8 mouse cellular contexts compared by ENCODE assay signal in the genomic region with DNA sequence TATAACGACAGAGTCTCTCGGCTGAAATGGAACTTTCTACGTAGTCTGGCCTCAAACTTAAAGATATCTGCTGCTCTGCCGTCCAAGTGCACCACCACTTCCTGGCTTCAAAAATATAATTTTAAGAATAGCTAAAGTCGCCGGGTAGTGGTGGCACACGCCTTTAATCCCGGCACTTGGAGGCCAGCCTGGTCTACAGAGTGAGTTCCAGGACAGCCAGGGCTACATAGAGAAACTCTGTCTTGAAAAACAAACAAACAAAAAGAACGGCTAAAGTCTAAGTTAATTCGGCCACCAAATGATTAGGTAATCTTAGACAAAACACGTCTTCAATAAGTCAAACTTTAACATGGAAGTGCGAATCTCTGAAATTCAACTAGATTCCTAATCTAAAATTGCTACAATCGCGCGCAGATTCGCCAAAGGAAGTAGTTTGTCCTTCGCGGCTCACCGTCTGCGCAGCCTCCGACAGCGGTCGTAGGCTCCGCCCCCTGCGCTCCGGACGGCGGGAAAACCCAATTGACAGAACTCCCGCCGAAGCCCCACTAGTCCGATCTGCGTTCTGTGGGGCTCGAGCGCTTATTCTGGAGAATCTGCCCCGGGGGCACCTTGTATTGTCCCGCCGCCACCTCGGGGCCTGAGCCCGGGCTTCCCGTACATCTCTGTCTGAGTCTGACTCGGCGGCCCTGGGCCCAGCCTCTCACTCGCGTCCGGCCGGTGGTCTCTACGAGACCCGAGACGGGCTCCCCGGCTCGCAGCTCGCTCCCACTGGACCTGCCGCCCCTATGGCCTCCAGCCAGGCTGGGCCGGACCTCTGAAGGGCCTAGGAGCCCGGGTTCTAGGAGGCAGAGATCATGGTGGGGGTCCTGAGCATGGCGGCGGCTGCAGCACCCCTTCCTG. TPM values are rescaled to one million over a fixed set of nuclear protein-coding genes. Genes with fewer than 3 reads are reported as not detected.
DNase-seq lines count a peak whose midpoint lies in the region; ATAC-seq and TF ChIP-seq lines count a peak whose summit lies in the region.

Gene Atad5, plus strand, starts transcription at position 484 of the 900 bp plus-strand sequence.

- ATAC-seq in heart, embryonic 12.5 days (ENCODE audit: insufficient number of reproducible peaks, low FRiP score), result peak; percentile 85
- peak; percentile 65 for ATAC-seq in kidney, postnatal 0 days (replicated peaks; ENCODE audit: low FRiP score, low read depth)
- peak; percentile 74 for ATAC-seq in liver, embryonic 11.5 days (replicated peaks; ENCODE audit: low FRiP score)
- peak; percentile 78; the same call in 1 of the 2 replicates for ATAC-seq in stomach, embryonic 14.5 days (ENCODE audit: insufficient number of reproducible peaks, insufficient read depth, low FRiP score, low read depth)

- H3K79me3 ChIP-seq in C2C12 (ENCODE audit: low read depth), result peaks cover 41% of the 10 kb centered on the region

- H3ac ChIP-seq in C2C12 (ENCODE audit: control insufficient read depth, insufficient read length, low read depth), result peak within 1 kb of the TSS; percentile 84

- 3% methylated on average over 57 of the region's 57 CpGs for WGBS in heart, embryonic 12.5 days
- WGBS in kidney, postnatal 0 days, result 5% methylated on average over 57 of the region's 57 CpGs
- WGBS in liver, embryonic 11.5 days, result 4% methylated on average over 57 of the region's 57 CpGs
- WGBS in stomach, embryonic 14.5 days, result 5% methylated on average over 57 of the region's 57 CpGs

- TF ChIP-seq CTCF in C2C12 (IDR thresholded peaks at IDR 0.05; ENCODE audit: control insufficient read depth, insufficient read depth, insufficient read length), result no peak
- TF ChIP-seq CTCF in brain, embryonic 14.5 days (IDR thresholded peaks at IDR 0.05; ENCODE audit: borderline replicate concordance, extremely low read depth, insufficient read depth, insufficient read length), result no peak
- TF ChIP-seq CTCF in kidney, postnatal 0 days (IDR thresholded peaks at IDR 0.05; ENCODE audit: low read depth), result no peak

- H3K27me3 ChIP-seq in C2C12 (ENCODE audit: control insufficient read depth, insufficient read depth, insufficient read length), result no peaks in the 10 kb centered on the region
- H3K27me3 ChIP-seq in erythroblast, embryonic 14.5 days (ENCODE audit: control insufficient read depth), result no peaks in the 10 kb centered on the region
- H3K27me3 ChIP-seq in heart, embryonic 12.5 days (replicated peaks), result no peaks in the 10 kb centered on the region
- H3K27me3 ChIP-seq in kidney, postnatal 0 days (ENCODE audit: insufficient read depth, low read length), result no peaks in the 10 kb centered on the region
- H3K27me3 ChIP-seq in liver, embryonic 11.5 days (replicated peaks; ENCODE audit: control insufficient read depth, insufficient read depth, low read length), result no peaks in the 10 kb centered on the region
- H3K27me3 ChIP-seq in stomach, embryonic 14.5 days (ENCODE audit: control insufficient read depth, insufficient read depth, low read length), result no peaks in the 10 kb centered on the region

- no peaks in the 10 kb centered on the region for H3K9me3 ChIP-seq in erythroblast, embryonic 14.5 days (ENCODE audit: control insufficient read depth, low read length)
- H3K9me3 ChIP-seq in heart, embryonic 12.5 days (replicated peaks), result no peaks in the 10 kb centered on the region
- H3K9me3 ChIP-seq in kidney, postnatal 0 days (replicated peaks; ENCODE audit: low read length), result no peaks in the 10 kb centered on the region
- H3K9me3 ChIP-seq in liver, embryonic 11.5 days (ENCODE audit: control insufficient read depth, low read length), result no peaks in the 10 kb centered on the region
- no peaks in the 10 kb centered on the region for H3K9me3 ChIP-seq in stomach, embryonic 14.5 days (ENCODE audit: control insufficient read depth, low read depth, low read length)

- peaks cover 62% of the 10 kb centered on the region for H3K4me1 ChIP-seq in erythroblast, embryonic 14.5 days (ENCODE audit: control insufficient read depth)
- peaks cover 14% of the 10 kb centered on the region; the same call in 1 of the 2 replicates for H3K4me1 ChIP-seq in heart, embryonic 12.5 days (replicated peaks)
- no peaks in the 10 kb centered on the region for H3K4me1 ChIP-seq in kidney, postnatal 0 days (replicated peaks; ENCODE audit: insufficient read depth, low read length)
- H3K4me1 ChIP-seq in liver, embryonic 11.5 days (replicated peaks; ENCODE audit: control insufficient read depth, insufficient read depth, low read length), result peaks cover 10% of the 10 kb centered on the region
- peaks cover 9% of the 10 kb centered on the region; the same call in 1 of the 2 replicates for H3K4me1 ChIP-seq in stomach, embryonic 14.5 days (ENCODE audit: control insufficient read depth, insufficient read depth, low read length)

- peak within 1 kb of the TSS; percentile 12; the same call in 1 of the 2 replicates for H3K27ac ChIP-seq in heart, embryonic 12.5 days (ENCODE audit: poor library complexity, severe bottlenecking)
- H3K27ac ChIP-seq in kidney, postnatal 0 days, result peak within 1 kb of the TSS; percentile 36; the same call in 1 of the 2 replicates
- peak within 1 kb of the TSS; percentile 90 for H3K27ac ChIP-seq in liver, embryonic 11.5 days (ENCODE audit: low read depth, low read length)
- peak within 1 kb of the TSS; percentile 67; the same call in 1 of the 2 replicates for H3K27ac ChIP-seq in stomach, embryonic 14.5 days (ENCODE audit: low read length)

- peak within 1 kb of the TSS; percentile 91 for H3K9ac ChIP-seq in heart, embryonic 12.5 days
- H3K9ac ChIP-seq in kidney, postnatal 0 days (ENCODE audit: low read depth, low read length), result peak within 1 kb of the TSS; percentile 93
- H3K9ac ChIP-seq in liver, embryonic 11.5 days (ENCODE audit: low read depth, low read length), result peak within 1 kb of the TSS; percentile 100
- peak within 1 kb of the TSS; percentile 86 for H3K9ac ChIP-seq in stomach, embryonic 14.5 days (replicated peaks; ENCODE audit: low read depth, low read length)

- H3K79me2 ChIP-seq in C2C12 (ENCODE audit: control insufficient read depth, insufficient read depth), result peaks cover 50% of the 10 kb centered on the region

- H3K4me3 ChIP-seq in C2C12 (ENCODE audit: insufficient read depth, poor library complexity, severe bottlenecking), result peak within 1 kb of the TSS; percentile 98
- peak within 1 kb of the TSS; percentile 100 for H3K4me3 ChIP-seq in erythroblast, embryonic 14.5 days (replicated peaks)
- H3K4me3 ChIP-seq in heart, embryonic 12.5 days, result peak within 1 kb of the TSS; percentile 84
- peak within 1 kb of the TSS; percentile 99 for H3K4me3 ChIP-seq in kidney, postnatal 0 days (replicated peaks; ENCODE audit: low read depth, low read length)
- H3K4me3 ChIP-seq in liver, embryonic 11.5 days (ENCODE audit: low read depth, low read length), result peak within 1 kb of the TSS; percentile 100
- H3K4me3 ChIP-seq in stomach, embryonic 14.5 days (ENCODE audit: low read depth, low read length), result peak within 1 kb of the TSS; percentile 99

- peak; percentile 94 for DNase-seq in brain, embryonic 14.5 days (ENCODE audit: low read depth)
- DNase-seq in kidney, postnatal 0 days (ENCODE audit: low spot score), result peak; percentile 93
- peak; percentile 82 for DNase-seq in liver, embryonic 11.5 days (ENCODE audit: low spot score)
- peak; percentile 92 for DNase-seq in naive thymus-derived CD4-positive, alpha-beta T cell, adult 2 months (ENCODE audit: low read depth)

- H3K4me2 ChIP-seq in heart, embryonic 12.5 days, result peak within 1 kb of the TSS; percentile 94
- peak within 1 kb of the TSS; percentile 75 for H3K4me2 ChIP-seq in kidney, postnatal 0 days (ENCODE audit: low read length)
- peak within 1 kb of the TSS; percentile 71 for H3K4me2 ChIP-seq in liver, embryonic 11.5 days
- H3K4me2 ChIP-seq in stomach, embryonic 14.5 days (replicated peaks; ENCODE audit: low read depth, low read length), result peak within 1 kb of the TSS; percentile 80

- H3K36me3 ChIP-seq in C2C12 (ENCODE audit: control insufficient read depth, insufficient read depth), result peaks cover 2% of the 10 kb centered on the region
- peaks cover 27% of the 10 kb centered on the region for H3K36me3 ChIP-seq in erythroblast, embryonic 14.5 days (ENCODE audit: control insufficient read depth)
- H3K36me3 ChIP-seq in heart, embryonic 12.5 days, result no peaks in the 10 kb centered on the region
- no peaks in the 10 kb centered on the region for H3K36me3 ChIP-seq in kidney, postnatal 0 days (ENCODE audit: insufficient read depth, low read length)
- no peaks in the 10 kb centered on the region for H3K36me3 ChIP-seq in liver, embryonic 11.5 days (ENCODE audit: control insufficient read depth, insufficient read depth, low read length)
- no peaks in the 10 kb centered on the region for H3K36me3 ChIP-seq in stomach, embryonic 14.5 days (ENCODE audit: control insufficient read depth, insufficient read depth, low read length)

- no peak for TF ChIP-seq POLR2A in brain, embryonic 14.5 days (IDR thresholded peaks at IDR 0.05; ENCODE audit: borderline replicate concordance, extremely low read depth, insufficient read depth, insufficient read length, poor library complexity, severe bottlenecking)

TF ChIP-seq in C2C12, 6 proteins besides CTCF, POLR2A, EP300 and RAD21:
- TF ChIP-seq MAX (IDR thresholded peaks at IDR 0.05), result peak; percentile 71
- no peak for TF ChIP-seq FOSL1 (IDR thresholded peaks at IDR 0.05; ENCODE audit: insufficient read depth, low read length, poor library complexity, severe bottlenecking)
- no peak for TF ChIP-seq MYOG (IDR thresholded peaks at IDR 0.05; ENCODE audit: control insufficient read depth, extremely low read depth, insufficient read length)

RNA-seq across cellular contexts. Expression of gene Atad5, which starts in this region (rescaled TPM):
- 1.9 TPM for polyA plus RNA-seq in C2C12 (2012; fragmentation: generic; extraction: Trizol)
- 9.4 and 10.8 TPM in 2 replicates for polyA plus RNA-seq in brain, embryonic 14.5 days (2012; rRNA removed)
- 0.20 and 0.47 TPM in 2 replicates for polyA plus RNA-seq in erythroblast, embryonic 14.5 days (2012)
- polyA plus RNA-seq in heart, embryonic 12.5 days (2016; fragmentation: Nextera tagmentation; extraction: Ambion mirVana), result 6.9 and 8.3 TPM in 2 replicates
- 4.9 and 6.0 TPM in 2 replicates for polyA plus RNA-seq in kidney, postnatal 0 days (2015; fragmentation: Nextera tagmentation; extraction: Ambion mirVana)
- 19.4 and 23.6 TPM in 2 replicates for polyA plus RNA-seq in liver, embryonic 11.5 days (2014; fragmentation: Nextera tagmentation; extraction: Ambion mirVana)
- polyA plus RNA-seq in stomach, embryonic 14.5 days (2014; fragmentation: Nextera tagmentation; extraction: Ambion mirVana), result 15.1 and 16.3 TPM in 2 replicates

Comparison
In these comparisons a context has a peak if more than half of its experiments do, and no peak if none do; other contexts are left out.
1. Peak in every context shown above with its lines: DNase-seq, ATAC-seq, H3K4me3 ChIP-seq and H3K27ac ChIP-seq.
2. H3K27ac ChIP-seq: peak in every context shown above with its lines; median percentile 90 in liver, embryonic 11.5 days; 67 in stomach, embryonic 14.5 days; 36 in kidney, postnatal 0 days; 12 in heart, embryonic 12.5 days.